Mouse (Mus musculus) thymus, adult 2 months (tissue): ENCODE measurements around the gene Sp2. TPM values are rescaled to one million over a fixed set of nuclear protein-coding genes. Genes with fewer than 3 reads are reported as not detected.

Experiments
- DNase-seq: peaks from one replicate; pipeline ENCODE4 v3.0.0; 2021
- H3K27ac ChIP-seq: fragments of 200-500 bp; 2 replicates; pipeline ENCODE4 v1.5.1; 2012; ENCODE audit warnings: low read length, control low read depth; ENCODE audit not compliant: control insufficient read depth, insufficient read depth
- H3K27me3 ChIP-seq: fragments of 200-500 bp; 2 replicates; pipeline ENCODE4 v1.6.1; 2012; ENCODE audit warnings: mild to moderate bottlenecking, low read length, moderate library complexity, mixed read lengths; ENCODE audit not compliant: control insufficient read depth, insufficient read depth
- H3K36me3 ChIP-seq: fragments of 200-500 bp; 2 replicates; pipeline ENCODE4 v1.6.1; 2012; ENCODE audit warnings: mild to moderate bottlenecking, low read length, moderate library complexity; ENCODE audit not compliant: control insufficient read depth, insufficient read depth
- H3K4me1 ChIP-seq: fragments of 200-500 bp; replicated peaks from 2 replicates; pipeline ENCODE4 v1.6.1; 2012; ENCODE audit warnings: low read length; ENCODE audit not compliant: control insufficient read depth, insufficient read depth
- H3K4me3 ChIP-seq: fragments of 200-500 bp; 2 replicates; pipeline ENCODE4 v1.5.1; 2012; ENCODE audit warnings: mild to moderate bottlenecking, low read length, control low read depth, moderate library complexity; ENCODE audit not compliant: control insufficient read depth, insufficient read depth
- CTCF ChIP-seq: fragments of 200-500 bp; IDR thresholded peaks from 2 replicates; pipeline ENCODE4 v1.5.1; 2012; ENCODE audit warnings: mild to moderate bottlenecking, control low read depth, low read length, moderate library complexity, borderline replicate concordance; ENCODE audit not compliant: control insufficient read depth, poor library complexity, insufficient read depth; ENCODE audit errors: extremely low read depth
- POLR2A ChIP-seq: fragments of 200-500 bp; IDR thresholded peaks from 2 replicates; pipeline ENCODE4 v1.6.1; 2012; ENCODE audit warnings: mild to moderate bottlenecking, low read length, control low read depth, moderate library complexity; ENCODE audit not compliant: control insufficient read depth, poor library complexity, insufficient read depth; ENCODE audit errors: extremely low read depth
- WGBS: fragments of 180-500 bp; shearing (Covaris S2); methylation state at CpG from one replicate; pipeline ENCODE4 v1.1.7; 2018; 5-methylcytosine and 5-hydroxymethylcytosine counted together
- polyA plus RNA-seq: library from polyadenylated mRNA; depleted of rRNA; stranded (reverse); fragments of >200 nt; gene quantifications from 2 replicates; pipeline ENCODE4 v1.2.3, GENCODE M21; 2012

Gene Sp2
- polyA plus RNA-seq, 1 experiment: 46.6 TPM

DNA sequence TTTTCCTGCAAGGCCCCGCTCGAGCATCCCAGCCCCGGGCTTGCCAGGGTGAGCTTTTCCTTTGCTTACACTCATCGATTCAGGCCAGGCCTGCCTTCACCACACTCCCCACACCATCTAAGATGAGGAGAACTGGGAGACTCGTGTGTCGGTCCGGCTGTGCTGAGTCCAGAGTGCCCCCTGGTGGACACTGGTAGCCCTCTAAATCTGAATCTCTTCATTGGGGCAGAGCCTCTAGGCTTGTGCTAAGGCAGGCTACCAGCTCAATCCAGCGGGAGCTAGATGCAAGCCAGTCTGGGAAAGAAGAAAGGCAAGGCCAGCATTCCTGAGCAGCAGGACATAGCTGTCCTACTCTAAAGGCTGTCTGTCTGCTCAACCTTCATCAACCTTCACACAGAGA, 19.2 kb downstream of the Sp2 start:
- Histone ChIP-seq H3K27me3 (no peaks in the 10 kb centered on the region), H3K4me3 (no peak overlapping the region), H3K36me3 (peaks cover 20% of the 10 kb centered on the region), H3K27ac (no peak overlapping the region), H3K4me1 (peaks cover 43% of the 10 kb centered on the region)
- TF ChIP-seq POLR2A: no peak
- peak; percentile 86; the same call in 1 of the 2 replicates for TF ChIP-seq CTCF
- WGBS: 32% methylated on average over 8 of the region's 8 CpGs
- peak; percentile 87 for DNase-seq

GRCm38 (mm10) chr11:96957061-96957805, 25.5 kb downstream of the Sp2 start:
- Histone ChIP-seq H3K36me3 (peaks cover 55% of the 10 kb centered on the region), H3K27ac (peak overlapping the region; percentile 84), H3K4me1 (peaks cover 53% of the 10 kb centered on the region), H3K4me3 (no peak overlapping the region), H3K27me3 (no peaks in the 10 kb centered on the region)
- WGBS: 52% methylated on average over 10 of the region's 10 CpGs
- DNase-seq: peak; percentile 53
- no peak for TF ChIP-seq CTCF

DNA sequence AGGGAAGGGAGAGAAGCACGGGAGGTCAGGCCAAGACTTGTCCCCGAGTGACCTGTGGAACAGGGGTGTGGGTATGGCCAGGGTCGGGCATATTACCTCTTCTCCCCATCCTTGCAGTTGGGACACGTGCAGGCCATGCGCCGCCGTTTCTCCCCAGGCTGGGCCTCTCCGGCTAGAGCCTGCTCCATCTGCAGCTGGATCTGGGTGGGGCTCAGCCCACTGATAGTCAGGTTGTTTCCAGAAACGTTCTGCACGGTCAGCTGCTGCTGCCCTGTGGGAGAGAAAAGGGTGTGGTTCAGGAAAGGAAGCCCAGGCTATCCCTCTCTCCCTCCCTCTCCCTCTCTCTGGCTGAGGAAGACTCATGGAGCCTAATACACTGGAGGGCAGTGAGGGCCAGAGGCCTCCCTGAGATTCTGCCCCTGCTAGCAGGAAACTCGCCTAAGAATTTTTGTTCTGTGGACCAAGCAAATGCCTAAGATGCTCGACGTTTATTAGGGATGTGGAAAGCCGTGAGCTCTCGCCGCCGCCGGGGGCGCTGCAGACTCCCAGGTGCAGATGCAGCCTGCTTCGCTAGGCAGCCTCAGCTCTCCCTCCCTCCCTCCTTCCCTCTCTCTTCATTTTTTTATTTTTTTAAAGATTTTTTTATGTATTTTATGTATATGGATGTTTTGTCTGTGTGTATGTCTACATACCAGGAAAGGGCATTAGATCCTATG, 26.6 kb downstream of the Sp2 start:
- no peak for DNase-seq
- H3K4me3 ChIP-seq: no peak overlapping the region
- peaks cover 46% of the 10 kb centered on the region for H3K36me3 ChIP-seq
- H3K4me1 ChIP-seq: peaks cover 60% of the 10 kb centered on the region
- no peaks in the 10 kb centered on the region for H3K27me3 ChIP-seq
- 87% methylated on average over 20 of the region's 20 CpGs for WGBS
- peak overlapping the region; percentile 9; the same call in 1 of the 2 replicates for H3K27ac ChIP-seq
- TF ChIP-seq POLR2A (no peak), CTCF (no peak)

DNA sequence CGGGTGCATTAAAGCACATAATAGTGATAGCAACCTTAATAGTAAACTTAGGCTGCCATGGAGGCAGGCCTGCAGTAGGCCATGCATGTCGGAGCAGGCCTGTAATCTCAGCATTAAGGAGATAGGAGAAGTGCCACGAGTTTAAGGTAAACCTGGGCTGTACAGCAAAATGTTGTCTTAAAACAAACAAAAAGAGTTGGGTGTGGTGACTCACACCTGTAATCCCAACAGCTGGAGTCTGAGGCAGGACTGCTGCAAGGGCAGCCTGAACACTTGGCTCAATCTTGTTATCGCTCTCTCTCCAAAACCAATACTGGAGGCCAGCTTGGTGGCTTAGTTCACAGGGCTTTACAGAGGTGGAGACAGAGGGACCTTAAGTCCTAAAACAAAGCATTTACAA, 27.7 kb downstream of the Sp2 start:
- Histone ChIP-seq H3K27me3 (no peaks in the 10 kb centered on the region), H3K4me1 (peaks cover 53% of the 10 kb centered on the region), H3K4me3 (no peak overlapping the region), H3K36me3 (peaks cover 39% of the 10 kb centered on the region), H3K27ac (no peak overlapping the region)
- WGBS: 95% methylated on average over 4 of the region's 4 CpGs
- TF ChIP-seq CTCF (no peak), POLR2A (no peak)
- DNase-seq: no peak

- H3K36me3 ChIP-seq: peaks cover 34% of the 10 kb centered on the region
- 27% methylated on average over 6 of the region's 6 CpGs for WGBS
- TF ChIP-seq POLR2A (no peak), CTCF (no peak)
- H3K27ac ChIP-seq: peak overlapping the region; percentile 76
- H3K4me3 ChIP-seq: no peak overlapping the region
- DNase-seq: no peak
- peaks cover 38% of the 10 kb centered on the region for H3K4me1 ChIP-seq
- no peaks in the 10 kb centered on the region for H3K27me3 ChIP-seq
These were observed 29.9 kb downstream of the Sp2 start for GRCm38 (mm10) chr11:96952896-96953295.

DNA sequence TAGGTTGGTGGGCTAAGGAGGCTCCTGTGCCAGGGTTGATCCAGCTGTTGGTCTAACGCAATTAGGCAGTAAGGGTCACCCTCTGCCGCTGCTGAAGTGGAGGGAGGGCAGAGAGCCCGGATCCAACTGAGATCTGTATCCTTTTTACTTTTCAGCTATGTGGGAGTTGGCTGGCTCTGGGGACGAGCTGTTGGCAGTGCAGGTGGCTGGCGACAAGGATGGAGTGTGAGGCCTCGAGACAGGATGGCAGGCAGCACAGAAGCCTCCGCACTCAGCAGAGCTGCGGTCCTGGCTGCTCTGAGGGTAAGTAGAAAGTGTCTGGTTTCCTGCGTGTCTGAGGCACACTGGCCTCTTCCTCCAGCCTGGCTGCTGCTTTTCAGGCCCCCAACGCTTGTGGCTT, 30.3 kb downstream of the Sp2 start:
- Histone ChIP-seq H3K36me3 (peaks cover 34% of the 10 kb centered on the region), H3K4me3 (no peak overlapping the region), H3K27ac (peak overlapping the region; percentile 76), H3K4me1 (peaks cover 39% of the 10 kb centered on the region), H3K27me3 (no peaks in the 10 kb centered on the region)
- WGBS: 34% methylated on average over 10 of the region's 10 CpGs
- no peak for DNase-seq
- TF ChIP-seq POLR2A: no peak
- no peak for TF ChIP-seq CTCF
